Mouse (Mus musculus): ENCODE data around the gene Shf. TPM values are rescaled to one million over a fixed set of nuclear protein-coding genes. Genes with fewer than 3 reads are reported as not detected.
A peak's percentile ranks its signal among the peaks of the same experiment; 100 is the strongest.

Gene Shf
- total RNA-seq, 2 experiments from 2014 or later = 61.7 to 62.6 TPM

GRCm38 (mm10) chr2:122377215-122377674, 8.3 kb upstream of the Shf start:
- Histone ChIP-seq H3K27ac (peak overlapping the region; percentile 98), H3K4me3 (peak overlapping the region; percentile 88)
- no peak for TF ChIP-seq CTCF (conservative IDR thresholded peaks at IDR 0.05)
- DNase-seq (ENCODE audit: low spot score in 2 of 2) = peak; percentile 96 to 97

- peak overlapping the region; percentile 86 for H3K27ac ChIP-seq
- TF ChIP-seq CTCF (conservative IDR thresholded peaks at IDR 0.05) = no peak
- peak in 1 of 2 experiments; percentile 31 for DNase-seq (ENCODE audit: low spot score in 2 of 2)
- peak overlapping the region; percentile 88 for H3K4me3 ChIP-seq
These were observed 7.1 kb upstream of the Shf start for GRCm38 (mm10) chr2:122376041-122376561.

- Histone ChIP-seq H3K27ac (peak overlapping the region; percentile 89), H3K4me3 (peak overlapping the region; percentile 88)
- DNase-seq (ENCODE audit: low spot score in 2 of 2) = peak; percentile 95 to 98
- TF ChIP-seq CTCF (conservative IDR thresholded peaks at IDR 0.05) = no peak
These were observed 6.5 kb upstream of the Shf start for GRCm38 (mm10) chr2:122375391-122375991.

- TF ChIP-seq CTCF (conservative IDR thresholded peaks at IDR 0.05) = no peak
- H3K27ac ChIP-seq = peak overlapping the region; percentile 89
- peak overlapping the region; percentile 88 for H3K4me3 ChIP-seq
- no peak for DNase-seq (ENCODE audit: low spot score in 2 of 2)
These were observed 5.8 kb upstream of the Shf start for GRCm38 (mm10) chr2:122374666-122375331.

GRCm38 (mm10) chr2:122374012-122374411, 5.0 kb upstream of the Shf start:
- no peak for DNase-seq (ENCODE audit: low spot score in 2 of 2)
- H3K4me3 ChIP-seq = no peak overlapping the region
- peak overlapping the region; percentile 89; the same call in 1 of the 2 replicates for H3K27ac ChIP-seq
- no peak for TF ChIP-seq CTCF (conservative IDR thresholded peaks at IDR 0.05)

- DNase-seq (ENCODE audit: low spot score in 2 of 2) = no peak
- TF ChIP-seq CTCF (conservative IDR thresholded peaks at IDR 0.05) = no peak
- Histone ChIP-seq H3K4me3 (no peak overlapping the region), H3K27ac (no peak overlapping the region)
These were observed 3.6 kb upstream of the Shf start for GRCm38 (mm10) chr2:122372541-122372940.

GRCm38 (mm10) chr2:122372067-122372466, 3.1 kb upstream of the Shf start:
- DNase-seq (ENCODE audit: low spot score in 2 of 2) = no peak
- TF ChIP-seq CTCF (conservative IDR thresholded peaks at IDR 0.05) = no peak
- no peak overlapping the region for H3K4me3 ChIP-seq
- H3K27ac ChIP-seq = no peak overlapping the region

- no peak for DNase-seq (ENCODE audit: low spot score in 2 of 2)
- Histone ChIP-seq H3K27ac (no peak overlapping the region), H3K4me3 (no peak overlapping the region)
- no peak for TF ChIP-seq CTCF (conservative IDR thresholded peaks at IDR 0.05)
These were observed 1.3 kb upstream of the Shf start for GRCm38 (mm10) chr2:122370101-122370750.

GRCm38 (mm10) chr2:122368081-122368971, 636 bp downstream of the Shf start:
- peak overlapping the region; percentile 90 for H3K27ac ChIP-seq
- TF ChIP-seq CTCF (conservative IDR thresholded peaks at IDR 0.05) = peak; percentile 25; the same call in 1 of the 2 replicates
- H3K4me3 ChIP-seq = peak overlapping the region; percentile 74
- peak in 1 of 2 experiments; percentile 28 for DNase-seq (ENCODE audit: low spot score in 2 of 2)

- H3K27ac ChIP-seq = no peak overlapping the region; the same call in 1 of the 2 replicates
- TF ChIP-seq CTCF (conservative IDR thresholded peaks at IDR 0.05) = no peak
- DNase-seq (ENCODE audit: low spot score in 2 of 2) = no peak
- H3K4me3 ChIP-seq = peak overlapping the region; percentile 74
These were observed 1.3 kb downstream of the Shf start for GRCm38 (mm10) chr2:122367701-122368080.

GRCm38 (mm10) chr2:122367181-122367580, 1.8 kb downstream of the Shf start:
- H3K4me3 ChIP-seq = peak overlapping the region; percentile 74; the same call in 1 of the 2 replicates
- no peak overlapping the region; the same call in 1 of the 2 replicates for H3K27ac ChIP-seq
- no peak for TF ChIP-seq CTCF (conservative IDR thresholded peaks at IDR 0.05)
- DNase-seq (ENCODE audit: low spot score in 2 of 2) = no peak

- no peak overlapping the region for H3K27ac ChIP-seq
- TF ChIP-seq CTCF (conservative IDR thresholded peaks at IDR 0.05) = no peak
- DNase-seq (ENCODE audit: low spot score in 2 of 2) = no peak
- H3K4me3 ChIP-seq = peak overlapping the region; percentile 74; the same call in 1 of the 2 replicates
These were observed 2.3 kb downstream of the Shf start for GRCm38 (mm10) chr2:122366706-122367105.

All from layer of hippocampus, adult 2 months (tissue).